Mouse (Mus musculus) left cerebral cortex, postnatal 14 days (tissue): ENCODE results near the gene H2-M1. TPM values are rescaled to one million over a fixed set of nuclear protein-coding genes. Genes with fewer than 3 reads are reported as not detected.

Experiments used
- DNase-seq, 2 experiments: peaks; one replicate each; pipeline ENCODE4 v3.0.0; 2021 to 2022; ENCODE audit warnings: low spot score in 2 of 2, mixed read lengths in 1 of 2
- intact Hi-C: fragments of 180-260 bp; cut with DNase I; formaldehyde crosslinking; loops from one replicate; pipeline ENCODE4 v1.15.1; 2025
- long read RNA-seq, 2 experiments: library from polyadenylated mRNA; stranded (forward); transcript quantifications; one replicate each; pipeline ENCODE4 v2.0.0; 2021
- total RNA-seq, 2 experiments: library from RNA; stranded (reverse); gene quantifications; 2 replicates each; pipeline ENCODE4 v1.2.3; 2021

The H2-M1 gene
- not detected for total RNA-seq
- long read RNA-seq, experiment 1 = 0 reads
- long read RNA-seq, experiment 2 = 0 reads

DNA sequence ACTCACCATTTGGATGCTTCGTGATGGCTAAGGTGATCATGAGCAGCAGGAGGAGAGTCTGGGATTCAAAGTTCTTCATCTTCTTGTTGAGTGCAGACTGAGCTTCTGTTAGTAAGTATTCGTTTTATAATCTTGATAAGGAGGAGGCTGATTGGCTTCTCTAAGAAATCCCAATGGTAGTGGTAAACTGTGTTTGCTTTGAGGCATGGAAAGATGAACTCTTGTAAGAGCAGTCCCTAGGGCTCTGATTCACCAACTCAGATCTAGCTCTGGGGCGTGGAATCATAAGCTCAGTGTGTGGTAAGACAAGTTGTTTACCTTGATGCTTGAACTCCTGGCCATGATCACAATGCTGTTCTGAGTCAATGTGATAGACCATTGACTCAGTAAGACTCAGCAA is at the start of gene H2-M1:
Gene H2-M1, minus strand, starts transcription at position 101 of the 400 bp plus-strand sequence.
- no peak for DNase-seq
- intact Hi-C loops = no loop called here

DNA sequence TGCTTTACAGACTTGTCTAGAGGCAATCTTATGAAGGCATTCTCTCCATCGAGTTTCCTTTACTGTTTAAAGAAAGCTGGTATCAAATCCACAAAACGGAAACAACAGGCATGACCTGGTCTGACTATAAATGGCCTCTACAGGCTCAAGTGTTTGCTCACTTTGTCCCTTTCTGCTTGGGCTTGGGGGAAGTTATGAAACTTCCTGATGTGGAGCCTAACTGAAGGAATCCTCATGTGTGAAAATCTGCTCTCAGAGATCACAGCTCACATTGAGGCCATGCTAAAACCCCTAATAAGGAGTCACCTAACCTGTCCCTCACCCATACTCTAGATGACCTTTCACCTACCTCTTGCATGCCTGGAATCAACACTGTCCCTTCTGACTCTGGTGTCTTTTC is 25.7 kb upstream of the H2-M1 start:
- intact Hi-C loops = no loop called here

DNA sequence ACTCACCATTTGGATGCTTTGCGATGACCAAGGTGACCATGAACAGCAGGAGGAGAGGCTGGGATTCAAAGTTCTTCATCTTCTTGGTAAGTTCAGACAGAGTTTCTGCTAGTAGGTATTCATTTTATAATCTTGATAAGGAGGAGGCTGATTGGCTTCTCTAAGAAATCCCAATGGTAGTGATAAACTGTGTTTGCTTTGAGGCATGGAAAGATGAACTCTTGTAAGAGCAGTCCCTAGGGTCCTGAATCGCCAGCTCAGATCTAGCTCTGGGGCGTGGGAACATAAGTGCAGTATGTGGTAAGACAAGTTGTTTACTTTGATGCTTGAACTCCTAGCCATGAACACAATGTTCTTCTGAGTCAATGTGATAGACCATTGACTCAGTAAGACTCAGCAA is 29.5 kb downstream of the H2-M1 start, which contains the start of gene H2-M9:
Gene H2-M9, minus strand, starts transcription at position 101 of the 400 bp plus-strand sequence.
- no peak for DNase-seq
- intact Hi-C loops = no loop called here

More for the DNA sequence above, 25.7 kb upstream of the H2-M1 start:
- no peak for DNase-seq

Other genes starting within 250 kb of the H2-M1 start
- gene H2-M10.4, start 209.9 kb downstream of the H2-M1 start, total RNA-seq = not detected
- gene H2-M11, start 125.1 kb downstream of the H2-M1 start, total RNA-seq = not detected
- not detected for gene H2-M9, start 29.6 kb downstream of the H2-M1 start, total RNA-seq
- gene H2-M10.5, start 100.7 kb upstream of the H2-M1 start, total RNA-seq = not detected
- gene H2-M10.6, start 140.0 kb upstream of the H2-M1 start, total RNA-seq = not detected
- 10 to 100 TPM; 20.8 to 25.0 TPM for gene Trim26, start 164.9 kb upstream of the H2-M1 start, total RNA-seq
- not detected for gene Trim15, start 195.0 kb upstream of the H2-M1 start, total RNA-seq
- under 1 TPM in 1 of 2 experiments, not detected in 1; 0.15 TPM for gene Trim10, start 197.4 kb upstream of the H2-M1 start, total RNA-seq
- not detected for gene Trim40, start 217.9 kb upstream of the H2-M1 start, total RNA-seq
- not detected for gene Trim31, start 225.9 kb upstream of the H2-M1 start, total RNA-seq